Mouse (Mus musculus) ovary, postnatal 14 days (tissue): ENCODE measurements around the gene Ints13.
"Not testable (repeated sequence)": the region's sequence is repeated elsewhere in the genome, so short reads cannot be mapped to it uniquely, and the experiment has no call there.

ENCODE experiments used
- DNase-seq: peaks from one replicate; pipeline ENCODE4 v3.0.0; 2022; ENCODE audit warnings: low spot score

Ints13 gene

DNA sequence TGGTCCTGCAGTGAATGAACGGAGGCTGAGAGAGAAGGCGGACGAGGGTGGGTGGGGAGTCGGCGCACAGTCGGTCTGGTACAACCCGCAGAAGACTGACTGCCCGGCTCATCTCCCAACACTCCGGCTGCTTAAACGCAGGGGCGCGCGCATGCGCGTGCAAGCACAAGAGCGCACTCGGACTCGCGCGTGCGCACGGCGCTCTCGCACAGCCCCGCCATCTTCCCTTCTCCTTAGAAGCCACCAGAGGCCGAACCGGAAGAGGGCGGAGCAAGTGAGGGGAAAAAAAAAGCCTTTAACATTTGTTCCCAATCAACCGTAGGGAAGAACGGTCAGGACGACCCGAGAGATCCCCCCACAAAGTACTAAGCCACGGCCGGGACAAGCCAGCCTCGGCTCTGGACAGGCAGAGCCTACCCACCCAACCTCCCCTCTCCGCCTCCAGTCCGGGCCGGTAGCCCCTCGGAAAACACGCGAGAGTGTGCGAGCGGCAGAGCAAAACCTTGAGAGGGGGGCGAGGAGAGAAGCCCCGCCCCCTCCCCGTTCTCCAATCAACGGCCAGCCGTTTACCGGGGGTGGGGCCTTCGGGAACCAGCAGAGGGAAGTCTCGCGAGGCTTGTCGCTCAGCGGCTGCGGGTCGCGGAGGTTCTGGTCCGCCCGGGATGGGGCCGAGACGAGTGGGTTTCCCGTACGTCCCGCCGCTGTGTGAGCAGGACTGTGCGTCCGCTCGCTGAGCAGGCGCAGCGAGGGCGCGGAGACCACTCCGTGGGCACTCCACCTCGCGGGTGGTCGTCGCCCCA, at the start of gene Ints13:
Gene Ints13 (minus strand): TSS at position 526 of the 800 bp plus-strand sequence.
- DNase-seq = peak; percentile 91

DNA sequence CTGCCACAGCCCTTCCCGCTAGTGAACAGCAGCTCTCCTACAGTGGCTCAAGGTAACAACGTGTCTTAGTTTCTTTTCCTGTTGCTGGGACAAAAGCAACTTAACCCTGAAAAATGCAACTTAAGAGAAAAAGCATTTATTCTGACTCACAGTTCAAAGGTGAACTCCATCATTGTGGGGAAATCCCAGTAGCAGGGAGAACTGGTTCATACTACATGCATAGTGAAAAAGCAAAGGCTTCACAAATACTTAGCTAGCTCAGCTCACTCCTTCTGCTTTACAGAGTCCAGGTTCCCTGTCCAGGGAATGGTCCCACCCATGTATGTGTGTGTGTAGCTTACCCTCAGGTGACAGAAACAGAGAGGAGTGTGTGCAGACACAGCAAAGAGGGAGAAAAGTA, 39.0 kb upstream of the Ints13 start:
- DNase-seq = no peak

DNA sequence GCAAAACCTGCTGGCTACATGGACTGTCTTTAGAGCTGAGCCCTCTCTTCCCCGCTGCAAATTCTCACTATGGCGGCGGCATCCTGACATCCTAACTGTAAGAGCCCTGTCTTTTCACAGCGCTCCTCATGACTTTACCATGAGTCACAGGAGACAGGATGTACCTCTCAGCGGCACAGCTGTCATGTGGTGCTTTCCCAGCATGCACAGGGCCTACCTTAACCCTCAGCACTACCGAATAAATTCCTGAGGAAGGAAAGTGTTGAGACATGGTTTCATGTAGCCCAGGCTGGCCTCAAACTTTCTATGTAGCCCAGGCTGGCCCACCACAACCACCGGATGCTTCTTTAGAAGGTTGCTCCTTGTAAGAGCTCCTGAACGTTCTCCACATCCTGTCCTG, 38.3 kb upstream of the Ints13 start:
- DNase-seq = no peak

DNA sequence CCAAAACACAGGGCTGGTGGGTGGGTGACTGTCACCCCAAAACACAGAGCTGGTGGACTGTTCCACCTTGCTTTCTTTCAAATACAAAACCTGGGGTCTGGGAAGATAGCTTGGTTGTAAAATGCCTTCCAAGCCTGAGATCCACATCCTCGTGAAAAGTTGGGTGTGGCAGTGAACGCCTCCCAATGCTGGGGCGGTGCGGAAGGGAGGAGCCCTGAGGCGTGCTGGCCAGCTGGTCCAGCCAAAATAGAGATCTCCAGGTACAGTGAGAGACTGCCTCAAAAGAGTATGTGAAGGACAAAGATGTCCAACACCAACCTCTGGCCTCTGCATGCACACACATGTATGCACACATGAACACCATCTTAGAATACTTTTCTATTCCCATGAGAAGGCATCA, 36.9 kb upstream of the Ints13 start:
- DNase-seq = no peak

DNA sequence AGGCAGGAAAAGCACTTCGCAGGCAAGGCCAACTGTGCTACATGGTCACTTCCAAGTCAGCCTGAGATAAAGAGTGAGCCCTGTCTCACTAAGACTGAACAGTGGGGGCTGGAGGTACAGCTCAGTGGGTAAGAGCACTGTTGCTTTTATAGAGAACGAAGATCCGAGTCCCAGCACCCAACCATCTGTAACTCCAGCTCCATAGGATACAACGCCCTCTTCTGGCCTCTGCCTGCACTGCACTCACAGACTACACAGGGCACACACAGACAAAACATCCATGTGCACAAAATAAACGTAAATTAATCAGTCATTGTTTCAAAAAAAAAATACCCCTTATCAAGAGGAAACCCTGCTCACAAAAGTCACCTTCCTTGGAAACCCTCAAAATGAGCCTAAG, 36.3 kb upstream of the Ints13 start:
- no peak for DNase-seq

DNA sequence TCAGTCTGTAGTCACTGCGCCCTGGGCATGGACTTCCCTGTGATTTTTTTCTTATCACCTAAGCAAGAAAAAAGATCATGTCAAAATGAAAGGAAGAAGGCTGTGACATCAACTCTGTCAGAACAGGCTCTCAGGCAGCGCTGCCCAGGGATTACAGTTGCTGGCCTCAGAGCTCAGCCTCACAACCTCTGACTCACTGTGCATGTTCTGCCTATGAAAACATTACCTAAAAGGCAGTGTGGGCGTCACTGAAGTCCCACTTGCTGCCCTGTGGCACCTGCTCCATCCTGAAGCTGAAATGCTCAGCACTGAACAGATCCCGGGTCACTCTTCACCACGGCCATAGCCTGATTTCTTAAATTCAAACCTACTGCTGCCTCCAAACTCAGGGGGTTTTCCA, 35.1 kb upstream of the Ints13 start:
- DNase-seq = no peak

DNA sequence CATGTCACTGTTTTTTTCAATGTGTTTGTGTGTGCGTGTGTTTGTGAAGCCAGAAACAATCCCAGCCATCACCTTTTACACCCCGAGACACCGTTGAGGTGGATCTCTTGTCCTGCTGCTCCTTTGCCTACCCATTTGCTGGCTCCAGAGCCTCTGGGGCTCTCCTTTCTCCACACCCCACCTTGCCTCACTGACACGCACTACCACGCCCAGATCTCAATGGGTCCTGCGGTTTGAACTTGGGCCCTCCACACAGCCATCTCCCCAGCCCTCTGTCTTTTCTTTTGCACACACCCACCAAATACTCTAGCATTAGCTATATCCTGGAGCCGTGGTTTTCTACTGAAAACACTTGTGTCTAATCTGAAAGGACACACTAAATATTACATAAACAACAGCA, 34.3 kb upstream of the Ints13 start:
- no peak for DNase-seq

DNA sequence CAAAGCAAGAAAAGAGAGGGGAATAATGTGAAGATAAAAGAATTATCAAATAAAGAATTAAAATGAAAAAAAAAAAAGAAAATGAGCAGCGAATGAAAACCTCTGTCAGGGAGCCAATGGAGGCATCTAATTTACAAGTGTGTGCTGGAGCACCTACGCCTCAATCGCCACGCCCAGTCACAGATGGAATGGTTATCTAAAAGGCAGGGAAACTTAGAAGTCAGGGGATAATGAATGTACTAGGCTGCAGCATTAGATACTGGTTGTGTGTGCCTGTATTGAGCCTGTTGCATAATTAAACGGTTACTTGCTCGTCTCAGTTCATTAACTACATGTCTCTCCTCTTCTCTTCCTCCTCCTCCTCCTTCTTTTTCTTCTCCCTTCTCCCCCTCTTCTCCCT, 33.8 kb upstream of the Ints13 start:
- no peak for DNase-seq

DNA sequence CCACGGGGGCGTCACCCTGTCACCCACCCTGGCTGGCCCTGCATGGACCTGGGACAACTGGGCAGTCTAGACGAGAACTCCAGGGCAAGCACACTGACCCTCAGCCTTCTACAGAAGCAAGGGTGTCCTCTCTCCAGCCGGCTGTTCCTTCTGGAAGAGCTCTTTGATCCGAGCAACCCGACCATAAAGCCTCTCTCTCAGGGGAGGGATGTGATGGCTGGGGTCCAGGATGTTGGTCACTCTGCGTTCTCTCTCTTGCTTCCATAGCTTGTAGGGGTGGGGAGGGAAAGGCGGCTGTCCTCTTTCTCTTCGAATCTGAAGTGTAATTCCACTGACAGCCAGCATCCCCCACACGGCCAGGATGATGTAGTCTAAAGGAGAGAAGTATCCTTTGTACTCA, 26.0 kb upstream of the Ints13 start:
- no peak for DNase-seq

DNA sequence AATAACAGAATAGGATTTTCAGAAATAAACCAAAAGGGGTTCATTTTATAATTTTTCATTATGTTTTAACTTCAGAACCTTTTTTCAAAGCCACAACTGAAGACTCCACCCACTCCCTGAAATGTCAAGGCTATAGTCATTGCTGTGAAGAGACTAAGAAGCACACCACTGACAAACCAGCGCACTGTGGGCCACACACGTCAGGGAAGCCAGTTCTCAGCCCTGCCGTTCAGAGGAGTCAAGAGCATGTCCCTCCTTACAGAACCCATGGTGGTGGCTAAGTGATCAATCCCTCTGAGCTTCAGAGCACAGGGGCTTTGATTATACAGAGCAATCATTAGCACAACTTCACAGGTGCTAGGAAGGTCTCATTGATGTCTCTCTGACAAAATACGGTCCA, 25.0 kb upstream of the Ints13 start:
- no peak for DNase-seq

DNA sequence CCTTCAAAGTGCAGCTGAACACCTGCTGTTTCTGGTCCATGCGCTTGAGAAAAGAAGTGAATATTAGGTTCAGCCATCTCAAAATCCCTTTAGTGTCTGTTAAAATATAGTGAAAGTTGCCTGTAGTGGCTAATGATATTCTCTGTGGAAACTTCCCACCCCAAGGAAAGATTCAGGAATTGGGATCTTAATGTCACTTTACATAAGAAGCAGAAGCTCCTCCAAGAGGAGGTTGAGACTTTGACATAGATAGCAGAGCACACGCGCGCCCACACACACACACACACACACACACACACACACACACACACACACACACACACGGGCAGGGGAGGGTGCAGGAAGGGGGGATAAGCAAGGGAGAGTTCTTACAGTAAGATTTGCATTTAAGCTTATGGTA, 7.5 kb upstream of the Ints13 start:
- DNase-seq = no peak

DNA sequence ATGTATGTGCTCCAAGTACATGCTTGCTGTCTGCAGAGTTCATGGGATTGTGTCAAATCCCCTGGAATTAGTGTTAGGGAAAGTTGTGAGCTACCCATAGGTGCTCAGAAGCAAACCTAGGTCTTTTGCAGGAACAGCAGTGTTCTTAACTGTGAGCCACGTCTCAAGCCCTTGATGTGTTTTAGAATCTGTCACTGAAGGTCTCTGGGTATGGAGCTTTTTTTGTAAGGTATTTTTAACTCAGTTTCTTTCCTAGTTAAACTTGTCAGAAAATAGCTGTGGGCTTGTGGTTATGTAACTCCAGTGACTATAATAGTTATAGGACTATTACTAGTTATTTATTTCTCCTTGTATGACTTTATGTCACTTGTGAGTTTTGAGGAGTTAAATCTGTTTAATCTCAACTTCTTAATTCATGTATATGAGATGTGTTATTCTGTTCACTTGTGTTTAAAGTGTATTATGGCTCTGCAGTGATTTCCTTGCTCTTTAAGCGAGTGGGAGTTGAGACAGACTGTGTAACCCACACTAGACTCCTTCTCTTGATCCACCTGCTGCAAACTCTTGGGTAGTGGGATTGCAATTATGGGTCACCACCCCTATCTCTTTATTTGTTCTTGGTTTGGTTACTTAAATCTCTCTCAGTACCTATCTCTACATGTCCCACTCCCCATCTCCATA, 5.9 kb upstream of the Ints13 start:
- no peak for DNase-seq

DNA sequence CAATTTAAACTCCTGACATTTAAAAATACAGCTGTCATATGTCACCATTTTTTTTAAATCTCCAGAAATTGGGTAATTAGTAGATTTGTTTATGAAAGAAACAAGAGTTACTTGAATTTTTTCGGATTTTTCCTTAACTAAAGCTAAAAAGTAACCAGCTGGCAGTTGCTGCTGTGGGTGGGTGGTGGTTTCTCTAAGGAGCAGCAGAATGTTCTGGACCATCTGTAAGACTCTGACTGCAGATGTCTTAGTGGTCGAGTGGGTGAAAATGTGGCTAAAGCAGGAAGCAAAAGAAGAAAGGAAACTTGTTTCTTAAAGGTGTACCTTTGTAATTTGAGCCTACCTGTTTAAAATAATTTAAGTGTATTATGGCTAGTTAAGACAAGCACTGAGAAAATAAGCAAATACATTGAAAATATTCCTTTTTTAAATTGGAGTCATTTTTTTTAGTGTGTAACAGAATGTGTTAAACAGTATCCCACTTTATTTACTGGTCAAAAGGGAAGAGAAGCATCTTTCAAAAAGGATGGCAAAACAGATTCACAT, 2.8 kb upstream of the Ints13 start:
- DNase-seq = no peak

DNA sequence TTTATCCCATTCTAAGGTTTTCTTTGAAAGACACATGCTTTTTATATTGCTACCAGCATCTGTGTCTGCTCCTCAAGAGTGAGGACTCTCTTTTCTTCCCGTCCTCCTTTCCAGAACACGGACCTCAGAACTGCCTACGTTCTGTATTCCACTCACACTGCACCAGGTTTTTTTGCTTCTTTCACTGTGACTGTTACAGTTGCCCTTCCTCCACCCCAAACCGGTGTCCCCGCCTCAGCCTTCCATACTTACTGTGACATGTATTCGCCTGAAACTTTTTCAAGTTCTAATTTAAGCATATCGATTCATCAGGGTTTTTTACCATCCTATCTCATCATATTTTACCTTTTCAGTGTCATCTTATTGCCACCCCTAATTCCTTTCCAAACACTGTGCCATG, 951 bp upstream of the Ints13 start:
- DNase-seq = no peak

DNA sequence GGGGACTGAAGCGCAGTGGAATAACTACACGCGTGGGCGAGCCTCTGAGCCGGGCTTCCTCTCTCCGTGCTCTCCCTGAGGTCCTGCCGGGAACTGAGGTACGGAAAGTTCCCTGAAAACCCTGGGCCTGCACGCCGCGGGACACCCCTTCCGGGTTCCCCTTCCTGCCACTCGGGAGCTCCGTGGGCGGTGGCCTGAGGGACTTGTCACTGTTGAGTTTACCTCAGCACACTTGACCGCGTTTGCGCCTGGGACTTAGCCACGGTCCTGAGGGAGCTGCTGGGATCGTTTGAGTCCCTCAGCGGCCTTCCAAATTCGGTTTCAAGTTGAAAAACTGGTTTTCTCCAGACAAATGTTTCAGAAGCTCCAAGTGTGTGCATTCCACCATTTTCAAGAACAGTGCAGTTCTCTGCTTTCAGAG, 486 bp upstream of the Ints13 start:
- DNase-seq = peak; percentile 53

DNA sequence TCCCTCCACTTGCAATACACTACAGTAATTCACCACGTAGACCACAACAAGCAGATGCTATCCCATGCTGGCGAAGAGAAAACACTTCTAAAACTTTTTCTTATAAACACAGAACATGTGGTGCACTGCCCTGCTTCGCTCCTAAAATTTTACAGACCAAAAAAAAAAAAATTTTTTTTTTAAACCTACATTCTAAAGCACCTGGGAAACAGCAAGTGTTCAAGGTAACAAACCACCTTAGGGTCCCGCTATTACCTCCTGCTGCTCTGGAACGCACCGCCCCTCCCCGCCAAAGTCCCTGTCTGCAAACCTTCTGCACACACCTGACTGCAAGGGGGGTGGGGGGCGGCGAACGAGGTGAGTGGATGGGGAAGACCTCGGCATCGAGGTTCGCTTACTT, 732 bp downstream of the Ints13 start, which contains the start of gene Fgfr1op2:
Gene Fgfr1op2 (plus strand): TSS at position 301 of the 400 bp plus-strand sequence.
- DNase-seq = no peak

DNA sequence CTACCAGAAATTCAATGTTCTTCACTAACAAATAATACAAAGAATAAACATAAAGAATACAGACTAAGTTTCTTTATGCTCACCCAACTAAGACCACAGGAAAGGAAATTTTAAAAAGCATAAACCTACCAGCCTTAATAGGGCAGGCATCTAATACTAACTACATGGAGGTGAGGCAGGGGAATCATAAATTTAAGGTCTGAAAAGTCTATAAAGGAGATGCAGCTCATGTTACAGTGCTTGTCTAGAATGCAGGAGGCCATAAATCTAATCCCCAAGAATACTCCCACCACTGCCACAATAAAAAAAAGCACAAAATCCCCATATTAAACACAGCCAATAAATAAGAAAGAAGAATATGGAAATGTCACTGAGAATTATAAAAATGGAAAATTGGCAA, 5.6 kb downstream of the Ints13 start:
- no peak for DNase-seq

DNA sequence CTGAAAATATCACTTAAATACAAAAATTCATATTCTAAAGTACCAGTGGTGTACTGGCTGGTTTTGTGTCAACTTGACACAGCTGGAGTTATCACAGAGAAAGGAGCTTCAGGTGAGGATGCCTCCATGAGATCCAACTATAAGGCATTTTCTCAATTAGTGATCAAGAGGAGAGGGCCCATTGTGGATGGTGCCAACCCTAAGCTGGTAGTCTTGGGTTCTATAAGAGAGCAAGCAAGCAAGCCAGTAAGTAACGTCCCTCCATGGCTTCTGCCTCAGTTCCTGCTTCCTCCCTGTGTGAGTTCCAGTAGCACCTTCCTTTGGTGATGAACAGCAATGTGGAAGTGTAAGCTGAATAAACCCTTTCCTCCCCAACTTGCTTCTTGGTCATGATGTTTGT, 15.2 kb downstream of the Ints13 start:
- DNase-seq = not testable (repeated sequence)

DNA sequence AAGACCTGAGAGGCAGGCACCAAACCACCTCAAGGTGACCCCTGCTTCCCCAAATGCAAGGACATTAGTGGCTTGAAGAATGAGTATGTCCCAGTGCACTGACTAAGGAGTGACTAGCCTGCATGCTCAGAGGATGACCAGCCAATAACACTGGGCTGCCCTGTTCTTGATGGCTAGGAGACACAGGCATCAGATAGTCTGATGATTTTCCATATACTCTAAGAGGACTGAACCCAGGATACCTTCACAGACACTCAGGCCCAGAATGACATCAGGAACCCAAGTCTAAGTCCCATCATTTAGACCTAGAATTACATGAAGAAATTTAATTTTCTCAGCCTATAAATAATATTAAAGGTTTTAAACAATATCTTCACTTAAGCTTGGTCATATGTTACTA, 26.3 kb downstream of the Ints13 start:
- DNase-seq = no peak

DNA sequence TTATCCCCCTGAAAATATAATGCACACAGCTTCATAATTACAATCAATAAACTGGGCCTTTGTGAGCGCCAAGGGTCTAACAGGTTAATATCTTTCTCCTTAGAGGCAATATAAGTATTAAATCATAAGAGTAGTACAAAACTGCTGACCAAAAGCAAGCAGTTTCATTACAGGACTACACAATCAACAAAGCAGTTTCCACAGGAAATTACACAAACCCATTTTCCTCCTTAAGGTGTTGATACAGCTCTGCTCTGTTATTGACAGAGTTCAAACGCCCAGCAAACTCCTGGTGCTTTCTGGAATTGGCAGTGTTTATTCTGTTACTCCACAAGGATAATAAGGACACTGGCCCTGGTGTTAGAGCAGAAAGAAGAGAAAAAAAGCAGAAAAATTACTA, 27.2 kb downstream of the Ints13 start:
- DNase-seq = no peak

DNA sequence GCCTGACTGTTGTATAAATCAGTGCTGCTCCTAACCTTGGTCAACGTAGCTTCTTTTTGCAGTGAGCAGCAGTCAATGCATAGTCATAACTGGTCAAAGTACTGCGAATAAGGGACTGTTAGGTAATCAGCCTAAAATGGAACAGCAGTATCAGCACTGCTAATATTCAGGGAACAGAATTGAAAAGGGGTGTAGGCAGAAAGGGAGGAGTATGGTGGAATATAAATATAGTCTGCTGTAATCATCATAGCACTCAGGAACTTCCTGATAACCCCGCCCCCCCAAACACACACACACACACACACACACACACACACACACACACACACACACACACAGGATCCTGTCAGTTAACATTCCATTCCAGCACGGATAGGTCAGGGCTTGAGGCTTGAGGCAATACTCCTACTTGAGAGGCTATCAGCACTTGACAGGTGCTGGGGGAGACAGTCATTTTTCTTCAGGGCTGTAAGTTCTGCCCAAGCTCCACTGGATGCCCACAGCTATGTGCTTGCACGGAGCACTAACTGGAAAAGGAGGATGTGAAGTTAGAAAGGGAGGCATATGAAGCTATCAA, 32.3 kb downstream of the Ints13 start:
- DNase-seq = no peak

DNA sequence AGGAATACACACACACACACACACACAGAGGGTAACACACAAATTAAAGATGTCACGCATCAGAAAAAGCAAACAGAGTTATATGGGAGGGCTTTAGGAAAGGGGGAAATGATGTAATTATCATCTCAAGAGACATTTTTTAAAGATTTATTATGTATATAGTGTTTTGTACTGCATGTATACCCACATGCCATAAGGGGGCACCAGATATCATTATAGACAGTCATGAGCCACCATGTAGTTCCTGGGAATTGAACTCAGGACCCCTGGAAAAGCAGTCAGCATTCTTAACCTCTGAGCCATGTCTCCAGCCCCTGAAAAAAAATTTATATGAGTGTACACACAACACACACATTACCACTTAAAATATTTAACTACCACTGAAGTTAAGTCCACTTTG, 33.0 kb downstream of the Ints13 start:
- DNase-seq = no peak

DNA sequence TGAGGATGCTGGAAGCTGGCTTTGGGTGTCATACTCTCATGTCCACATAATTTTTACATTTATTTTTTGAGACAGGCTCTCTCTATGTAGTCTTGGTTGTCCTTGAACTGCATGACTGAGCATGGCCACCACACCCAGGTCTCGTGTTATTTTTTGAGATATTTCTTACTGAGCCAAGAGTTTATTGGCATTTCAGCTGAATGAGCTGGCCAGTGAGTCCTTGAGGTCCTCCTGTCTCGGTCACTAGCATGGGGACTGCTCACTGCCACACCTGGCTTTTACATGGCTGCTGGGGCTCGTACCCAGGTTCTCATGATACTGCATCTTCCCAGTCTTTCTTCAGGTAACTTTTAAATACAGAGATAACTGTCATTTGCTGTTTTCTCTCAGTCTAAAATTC, 37.2 kb downstream of the Ints13 start:
- no peak for DNase-seq
